Mouse (Mus musculus) A20 (cell line): ENCODE data around the gene Zfp609.

Source experiments
- DNase-seq: peaks from one replicate; pipeline ENCODE4 v3.0.0-alpha.2; 2011; ENCODE audit warnings: low read depth, low spot score

The Zfp609 gene

DNA sequence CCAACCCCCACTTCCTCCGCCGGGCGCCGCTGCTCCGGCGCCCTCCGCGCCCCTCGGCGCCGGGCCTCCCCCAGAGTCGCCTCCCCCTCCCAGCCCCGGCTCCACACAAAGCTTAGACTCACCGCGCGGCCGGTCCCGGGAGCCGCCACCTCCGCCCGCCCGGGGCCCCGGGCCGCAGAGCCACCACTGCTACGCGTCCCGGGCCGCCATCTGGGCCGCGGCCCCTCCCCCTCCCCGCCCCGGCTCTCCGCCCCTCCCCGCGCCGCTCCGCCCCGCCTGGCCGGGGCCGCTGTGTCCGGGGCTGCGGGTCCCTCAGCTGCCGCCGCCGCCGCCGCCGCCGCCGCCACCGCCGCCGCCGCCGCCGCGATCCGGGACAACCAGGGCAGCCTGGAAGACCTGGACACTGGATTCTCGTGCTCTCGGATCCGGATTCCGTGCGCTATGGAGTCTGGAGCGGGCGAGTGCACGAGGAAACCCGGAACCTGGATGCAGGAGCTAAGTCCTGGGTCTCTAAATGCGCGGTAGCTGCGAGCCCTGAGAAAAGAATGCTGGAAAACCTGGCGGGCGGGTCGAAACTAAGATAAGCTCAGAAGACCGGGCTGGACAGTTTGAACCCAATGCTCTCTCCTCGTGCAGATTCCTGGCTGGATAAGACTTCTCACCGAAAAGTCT, at the start of gene Zfp609:
Gene Zfp609 (minus strand): TSS at position 221 of the 672 bp plus-strand sequence.
- peak; percentile 88 for DNase-seq

DNA sequence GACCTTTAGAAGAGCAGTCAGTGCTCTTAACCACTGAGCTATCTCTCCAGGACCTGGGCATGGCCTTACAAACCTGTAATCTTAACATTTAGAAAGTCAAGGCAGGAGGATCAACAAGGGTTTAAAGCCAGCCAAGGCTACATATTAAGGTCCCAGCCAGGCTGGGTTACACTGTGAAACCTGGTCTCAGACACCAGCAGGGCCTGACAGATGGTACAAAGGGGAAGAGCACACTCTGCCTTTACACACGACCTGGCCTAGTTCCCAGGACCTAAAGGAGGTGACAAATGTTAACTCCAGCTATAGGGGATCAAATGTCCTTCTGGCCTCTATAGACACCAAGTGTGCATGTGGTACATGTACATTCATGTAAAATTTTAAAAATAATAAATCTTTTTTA, 32.3 kb upstream of the Zfp609 start:
- no peak for DNase-seq

DNA sequence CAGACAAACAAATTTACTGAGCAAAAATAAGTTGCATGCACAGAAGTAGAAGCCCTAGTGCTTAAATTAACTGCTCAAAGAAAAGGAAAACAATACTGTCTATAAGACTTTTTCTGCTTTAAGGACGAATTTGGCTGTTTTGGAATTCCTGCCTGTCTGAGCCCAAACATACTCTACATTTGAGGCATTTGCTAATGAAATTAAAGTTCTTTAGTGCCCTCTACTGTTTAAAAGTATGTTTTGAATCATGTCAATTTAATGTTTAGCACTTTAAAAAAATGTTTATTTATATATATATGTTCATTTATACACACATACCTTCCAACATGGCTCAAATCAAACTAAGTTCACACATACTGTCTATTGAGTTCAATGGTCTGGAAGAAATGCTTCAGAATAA, 22.8 kb upstream of the Zfp609 start:
- peak; percentile 24 for DNase-seq

DNA sequence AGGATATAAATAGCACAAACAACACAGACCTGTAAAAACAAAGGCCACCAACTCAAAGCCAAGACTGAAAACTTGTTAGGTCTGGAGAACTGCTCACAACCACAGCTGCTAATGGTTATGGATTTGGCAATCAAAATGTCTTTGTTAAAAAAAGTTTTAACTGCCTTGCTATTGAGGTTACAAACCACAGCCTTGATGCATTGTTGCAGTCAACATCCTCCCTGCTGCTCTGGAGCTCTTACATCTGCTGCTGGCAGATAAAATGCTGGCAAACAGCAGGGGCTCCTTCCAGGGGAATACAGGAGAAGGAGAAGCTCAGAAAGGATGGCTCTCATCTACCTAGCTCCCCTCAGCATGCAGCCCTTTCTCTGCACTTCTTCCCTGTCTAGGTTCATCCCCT, 20.8 kb upstream of the Zfp609 start:
- no peak for DNase-seq

DNA sequence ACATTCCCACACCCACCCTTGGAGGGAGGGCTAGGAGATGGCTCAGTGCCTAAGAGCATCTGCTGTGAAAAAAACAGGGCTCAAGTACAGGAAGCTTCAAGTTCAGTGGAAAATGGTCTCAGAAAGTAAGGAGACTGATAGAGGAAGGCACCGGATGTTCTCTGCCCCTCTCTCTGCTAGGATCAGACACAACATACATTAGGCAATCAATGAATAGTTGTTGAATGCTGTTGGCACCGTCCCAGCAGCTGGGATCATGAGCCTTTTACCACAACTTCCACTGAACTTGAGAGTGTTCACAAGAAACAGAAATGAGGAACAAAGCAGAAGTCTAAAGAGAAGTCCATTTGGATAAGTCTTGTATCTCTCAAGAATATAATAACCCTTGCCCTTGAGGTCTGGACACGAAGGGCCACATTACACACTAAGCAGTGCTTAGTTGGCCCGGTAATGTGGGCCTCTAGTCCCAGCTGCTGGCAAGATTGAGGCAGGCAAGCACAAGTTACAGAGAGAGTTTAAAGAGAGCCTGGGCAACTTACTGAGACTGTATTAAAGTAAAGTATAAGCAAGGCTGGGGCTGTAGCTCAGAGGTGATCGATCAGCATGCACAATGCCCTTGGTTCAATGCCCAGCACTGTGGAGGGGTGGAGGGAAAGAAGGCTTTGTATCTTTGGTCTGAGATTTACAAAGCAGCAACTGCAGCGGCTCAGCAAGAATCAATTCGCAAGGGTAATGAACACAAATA, 17.2 kb upstream of the Zfp609 start:
- DNase-seq: no peak

DNA sequence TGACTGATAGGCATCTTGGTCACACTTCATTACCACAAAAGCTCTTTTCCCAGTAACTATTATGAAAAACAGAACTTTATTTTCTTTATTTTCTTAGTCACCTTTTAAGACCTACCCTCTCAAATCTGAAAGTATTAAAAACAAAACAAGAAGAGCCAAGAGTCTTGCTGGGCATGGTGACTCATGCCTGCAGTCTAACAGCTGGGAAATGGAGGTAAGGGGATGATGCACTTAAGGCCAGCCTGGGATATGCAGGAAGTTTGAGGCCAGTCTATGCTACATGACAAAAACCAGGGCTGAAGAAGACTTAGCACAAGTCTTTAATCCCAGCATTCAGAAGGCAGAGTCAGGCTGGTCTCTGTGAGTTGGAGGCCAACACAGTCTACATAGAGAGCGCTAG, 12.5 kb upstream of the Zfp609 start:
- no peak for DNase-seq

DNA sequence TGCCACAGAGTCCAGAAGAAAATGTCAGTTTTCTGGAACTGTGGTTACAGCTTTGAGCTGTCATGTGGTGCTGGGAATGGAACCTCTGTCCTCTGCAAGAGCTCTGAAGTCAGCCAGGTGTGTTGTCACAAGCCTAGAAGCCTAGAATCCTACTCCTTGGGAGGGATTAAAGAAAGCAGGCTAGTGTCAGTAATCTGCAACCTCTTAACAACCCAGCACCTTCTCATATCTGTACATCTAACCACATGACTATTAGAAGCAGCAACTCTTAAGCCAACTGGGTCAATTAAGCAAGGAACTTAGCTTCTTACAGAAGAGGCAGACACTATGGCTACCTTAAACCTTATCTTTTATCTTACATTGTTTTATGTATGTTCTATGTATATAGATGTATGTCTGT, 9.6 kb upstream of the Zfp609 start:
- DNase-seq: no peak

DNA sequence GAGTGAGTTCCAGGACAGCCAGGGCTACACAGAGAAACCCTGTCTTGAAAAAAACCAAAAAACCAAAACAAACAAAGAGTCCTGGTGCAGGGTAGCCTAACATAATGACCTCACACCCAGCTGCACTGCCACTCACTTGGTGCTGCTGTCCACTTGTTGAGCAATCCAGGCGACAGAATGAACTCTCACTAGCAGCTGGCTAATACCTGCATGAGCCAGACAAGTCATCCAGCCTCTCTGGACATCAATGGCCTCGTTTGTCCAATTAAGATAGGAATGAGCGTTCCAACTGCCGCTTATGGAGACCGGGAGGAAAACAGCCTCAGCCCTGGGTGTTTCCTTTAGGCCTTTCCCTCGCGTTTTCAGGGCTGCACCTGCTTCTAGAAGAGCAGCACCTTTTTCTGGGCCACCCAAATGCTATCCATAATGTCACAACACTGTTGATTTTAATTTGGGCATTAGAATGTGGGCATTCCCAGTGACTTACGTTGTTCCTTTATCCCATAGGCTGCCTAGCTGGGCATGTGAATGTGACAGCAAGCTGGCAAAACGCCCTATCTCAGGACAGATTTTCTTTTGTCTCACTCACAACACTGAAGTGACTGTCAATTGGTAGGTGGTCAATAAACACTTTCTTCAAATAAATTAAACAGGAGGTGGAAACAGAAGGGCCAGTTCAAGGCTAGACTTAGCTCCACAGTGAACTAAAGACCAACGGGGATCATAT, 7.4 kb upstream of the Zfp609 start:
- DNase-seq: no peak

DNA sequence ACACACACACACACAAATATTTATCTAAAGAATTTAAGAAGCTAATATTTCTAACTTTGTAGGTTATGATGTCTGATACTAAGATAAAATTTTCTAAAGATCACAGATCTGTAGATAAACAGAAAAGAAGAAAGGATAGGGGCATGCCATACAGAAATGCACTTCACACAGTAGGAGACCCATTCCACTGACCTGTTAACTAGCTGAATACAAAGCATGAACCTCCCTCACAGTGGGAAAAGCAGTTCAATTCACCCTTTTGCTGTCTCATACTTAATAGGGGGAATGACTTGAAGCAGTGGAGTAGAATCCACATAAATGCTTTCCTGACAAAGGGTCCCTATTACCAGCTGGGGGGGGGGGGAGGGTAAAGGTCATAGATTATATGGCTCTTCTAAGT, 6.3 kb upstream of the Zfp609 start:
- DNase-seq: no peak

DNA sequence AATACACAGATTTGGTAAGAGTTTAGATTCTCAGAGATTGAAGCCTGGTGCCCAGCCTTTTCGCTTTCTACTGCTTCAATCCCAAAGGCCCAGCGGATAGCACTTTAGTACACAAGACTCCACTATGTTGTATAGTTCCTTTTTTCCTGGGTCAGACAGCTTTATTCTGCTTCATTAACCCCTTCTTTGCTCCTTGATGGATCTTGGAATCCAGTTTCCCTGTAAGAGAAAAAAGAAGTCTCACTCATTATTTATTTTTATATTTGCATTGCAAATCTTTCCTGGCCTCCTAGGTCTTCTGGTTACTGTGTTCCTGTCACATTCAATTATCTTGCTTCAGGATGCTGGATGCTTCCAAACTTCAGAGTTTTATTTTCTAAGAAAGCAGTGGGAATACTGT, 5.9 kb upstream of the Zfp609 start:
- no peak for DNase-seq

DNA sequence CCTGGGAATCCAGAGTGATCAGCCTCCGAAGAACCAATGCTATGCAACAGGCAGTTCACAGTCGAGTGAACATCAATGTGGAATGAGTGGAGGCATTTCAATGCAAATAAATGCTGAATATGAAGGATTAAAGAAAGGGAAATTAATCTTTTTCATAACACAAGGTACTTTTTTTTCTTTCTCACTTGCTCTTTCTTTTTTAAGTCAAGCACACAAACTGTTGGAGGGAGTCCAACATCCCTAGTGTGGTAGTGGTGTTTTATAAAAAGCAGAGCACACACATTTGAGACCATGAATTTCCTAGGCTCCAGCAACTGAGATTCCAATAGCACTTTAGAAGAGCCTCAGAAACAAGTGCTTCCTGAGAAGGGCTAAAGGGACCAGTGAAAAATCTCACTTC, 4.7 kb upstream of the Zfp609 start:
- DNase-seq: no peak

DNA sequence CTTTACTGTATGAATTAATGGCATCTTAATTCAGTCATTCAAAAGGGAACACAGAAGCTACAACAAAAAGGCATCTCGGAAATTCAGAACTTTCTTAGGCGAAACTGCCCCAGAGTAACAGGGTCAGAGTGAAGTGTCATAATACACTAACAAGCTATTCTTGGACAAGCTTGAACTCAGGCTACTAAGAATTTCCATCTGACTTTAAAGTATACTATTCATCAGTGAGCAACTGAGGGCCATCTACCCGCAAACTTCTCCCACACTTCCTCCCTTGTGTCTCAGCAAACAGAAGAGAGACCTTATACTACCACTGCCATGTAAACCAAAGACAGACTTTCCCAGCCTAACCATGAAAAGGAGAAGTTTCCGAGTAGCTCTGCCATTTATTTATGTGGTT, 3.8 kb upstream of the Zfp609 start:
- no peak for DNase-seq

DNA sequence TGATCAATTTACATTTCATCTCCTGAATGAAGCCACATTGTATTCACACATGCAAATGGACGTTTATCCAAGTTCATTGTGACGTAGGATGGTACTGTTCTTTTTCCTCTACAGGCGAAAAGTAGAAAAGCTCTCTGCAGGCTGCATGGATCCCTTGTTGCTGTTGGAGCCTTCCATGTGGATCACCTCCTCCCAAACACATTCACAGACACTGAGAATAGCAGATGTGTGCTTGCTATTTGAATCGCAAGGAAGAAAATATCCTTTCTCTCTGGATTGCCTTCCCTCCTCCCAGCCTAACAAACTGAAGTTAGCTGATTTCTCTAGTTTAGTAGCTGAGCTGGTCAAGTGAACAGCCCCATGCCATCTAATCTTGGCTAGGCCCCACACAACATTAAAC, 2.9 kb upstream of the Zfp609 start:
- DNase-seq: no peak

DNA sequence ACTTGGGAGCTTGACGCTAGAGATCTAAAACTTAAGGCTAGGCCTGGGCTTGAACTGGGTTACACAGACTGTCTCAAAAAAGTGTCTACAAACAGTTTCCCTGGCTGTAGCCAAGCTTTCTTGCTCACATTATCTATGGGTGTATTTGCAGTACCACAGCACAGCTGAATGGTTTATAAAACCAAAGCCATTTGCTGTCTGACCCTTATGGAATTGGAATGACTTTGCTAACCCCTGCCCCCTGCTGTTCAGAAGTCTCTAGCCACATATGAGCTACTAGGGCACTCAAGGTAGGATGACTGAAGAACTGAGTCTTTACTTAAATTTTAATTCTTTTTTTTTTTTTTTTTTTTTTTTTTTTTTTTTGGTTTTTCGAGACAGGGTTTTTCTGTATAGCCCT, 2.0 kb upstream of the Zfp609 start:
- peak; percentile 73 for DNase-seq

DNA sequence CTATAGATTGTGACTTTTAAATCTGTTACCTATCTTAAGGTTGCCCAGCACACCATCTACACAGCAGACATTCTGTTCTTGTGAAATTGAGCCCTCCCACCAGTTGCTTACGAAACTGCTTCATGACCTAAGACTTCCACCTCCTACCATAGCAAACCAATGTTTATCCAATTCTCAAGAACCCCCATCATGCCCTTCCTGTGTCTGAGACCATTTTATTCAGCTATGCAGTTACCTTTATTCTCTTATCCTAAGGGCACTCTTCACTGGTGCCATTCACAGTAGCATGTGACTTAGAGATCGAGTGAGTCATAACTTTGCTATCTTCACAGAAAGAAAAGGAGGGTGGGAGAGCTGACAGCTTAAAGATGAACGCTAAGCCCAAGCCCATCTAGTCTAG, 1.1 kb upstream of the Zfp609 start:
- peak; percentile 76 for DNase-seq

DNA sequence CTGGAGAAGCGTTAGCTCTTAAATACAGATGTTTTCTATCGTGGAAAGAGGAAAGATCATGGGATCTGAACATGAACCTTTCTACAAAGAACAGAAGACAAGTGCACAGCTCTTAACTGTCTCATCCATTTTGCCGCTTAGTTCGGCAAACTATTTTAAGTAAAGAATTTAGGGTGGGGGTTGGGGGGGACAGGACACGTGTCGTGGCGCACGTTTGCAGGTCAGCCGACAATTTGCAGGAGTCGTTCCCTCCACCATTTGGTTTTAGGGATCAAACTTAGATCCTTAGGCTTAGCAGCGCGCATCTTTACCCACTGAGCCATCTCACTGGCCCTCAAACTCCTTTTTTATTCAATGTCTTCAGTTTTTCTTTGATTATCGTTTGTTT, 646 bp upstream of the Zfp609 start:
- DNase-seq: peak; percentile 84

DNA sequence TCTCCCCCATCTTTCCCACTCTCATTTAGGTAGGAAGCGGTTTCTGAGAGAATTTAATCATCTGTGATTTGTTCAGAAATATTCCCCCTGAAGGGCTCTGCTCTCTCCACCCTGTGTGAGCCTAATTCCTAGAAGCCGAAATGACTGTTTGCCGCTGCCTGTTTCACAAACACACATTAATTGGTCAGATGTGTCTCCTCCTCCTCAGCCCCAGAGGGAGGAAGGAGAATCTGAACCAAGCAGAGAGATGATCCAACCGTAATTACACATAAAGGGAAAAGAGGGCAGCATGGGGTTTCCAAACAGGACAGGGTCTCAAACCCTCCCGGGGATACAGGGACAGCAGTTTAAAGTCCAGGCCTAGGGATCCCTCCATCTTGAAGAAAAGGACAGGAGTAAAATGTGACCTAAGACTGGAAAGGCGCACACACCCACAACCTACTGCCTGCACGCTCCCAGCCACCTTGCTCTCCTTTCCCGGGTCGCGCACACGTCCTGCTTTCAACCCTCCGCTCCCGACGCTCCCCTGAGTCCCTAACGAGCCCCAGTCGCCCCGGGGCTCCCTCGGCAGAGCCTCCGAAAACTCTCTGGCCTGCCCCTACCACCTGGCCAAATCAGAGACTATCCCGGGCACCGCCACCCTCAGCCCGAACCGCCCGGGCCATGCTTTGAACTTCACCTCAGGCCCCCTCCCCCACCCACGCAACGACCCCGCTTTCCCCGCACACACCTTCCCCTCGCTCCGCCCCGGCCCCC, 598 bp downstream of the Zfp609 start:
- DNase-seq: peak; percentile 77

DNA sequence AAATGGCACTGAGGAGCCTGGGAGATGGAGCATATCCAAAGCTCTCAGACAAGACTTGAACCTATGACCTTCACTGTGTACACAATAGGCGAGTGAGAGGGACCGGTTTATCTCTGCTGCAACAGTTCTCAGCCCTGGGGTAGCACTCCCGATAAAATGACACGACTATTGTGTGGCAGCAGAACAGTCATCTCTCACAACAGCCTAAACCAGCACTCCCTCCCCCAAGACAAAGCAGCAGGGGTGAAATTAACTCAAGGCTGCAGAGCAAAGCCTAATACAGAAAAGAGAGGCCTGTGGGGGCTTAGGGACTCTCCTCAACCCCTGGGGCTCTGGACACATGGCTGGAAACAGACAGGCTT, 1.2 kb downstream of the Zfp609 start:
- no peak for DNase-seq

DNA sequence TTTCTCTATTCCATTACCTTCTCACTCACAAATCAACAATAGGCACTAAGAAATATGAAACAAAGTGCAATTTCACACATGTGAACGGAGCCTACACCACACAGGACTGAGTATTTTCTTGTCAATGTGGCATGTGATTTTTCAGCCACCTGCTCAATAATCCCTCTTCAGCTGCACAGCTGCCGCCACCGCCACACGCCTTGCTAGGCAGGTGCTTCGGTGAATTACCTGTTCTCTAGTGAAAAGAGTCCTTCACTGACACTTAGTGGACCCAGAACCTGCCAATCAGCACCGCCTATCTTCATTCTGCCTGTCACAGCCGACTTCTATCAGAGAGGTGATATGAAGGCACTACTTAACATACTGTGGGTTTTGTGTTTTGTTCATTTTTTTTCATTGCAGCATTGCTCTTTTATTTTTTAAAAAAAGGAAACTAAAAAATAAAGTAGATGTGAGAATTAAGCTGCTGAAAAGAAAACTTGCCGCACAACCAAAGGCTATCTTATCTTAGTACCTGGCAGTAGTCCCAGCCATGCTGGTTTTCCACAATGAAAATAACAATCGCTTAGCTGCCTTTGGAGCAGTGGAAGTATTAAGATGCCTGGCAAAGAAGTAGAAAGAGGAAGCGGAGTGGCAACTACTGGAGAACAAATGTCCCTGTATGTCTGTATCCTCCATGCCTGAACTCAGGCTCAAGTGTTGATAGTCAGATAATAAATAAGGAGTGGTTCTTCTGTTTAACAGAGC, 3.5 kb downstream of the Zfp609 start:
- peak; percentile 74 for DNase-seq

DNA sequence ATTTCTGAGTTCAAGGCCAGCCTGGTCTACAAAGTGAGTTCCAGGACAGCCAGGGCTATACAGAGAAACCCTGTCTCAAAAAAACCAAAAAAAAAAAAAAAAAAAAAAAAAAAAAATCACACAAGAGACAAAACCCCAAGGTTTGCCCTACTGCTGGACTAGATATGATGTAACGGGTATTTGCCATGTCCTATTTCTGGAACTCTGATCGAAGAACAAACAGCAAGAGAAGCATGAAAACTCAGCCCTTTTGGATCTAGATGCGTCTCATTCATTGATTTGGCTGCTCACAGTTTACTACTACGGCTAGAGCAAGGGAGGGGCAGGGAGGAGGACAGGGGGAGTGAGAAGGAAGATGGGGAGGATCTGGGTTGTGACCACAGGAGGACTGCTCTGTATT, 5.4 kb downstream of the Zfp609 start:
- no peak for DNase-seq

DNA sequence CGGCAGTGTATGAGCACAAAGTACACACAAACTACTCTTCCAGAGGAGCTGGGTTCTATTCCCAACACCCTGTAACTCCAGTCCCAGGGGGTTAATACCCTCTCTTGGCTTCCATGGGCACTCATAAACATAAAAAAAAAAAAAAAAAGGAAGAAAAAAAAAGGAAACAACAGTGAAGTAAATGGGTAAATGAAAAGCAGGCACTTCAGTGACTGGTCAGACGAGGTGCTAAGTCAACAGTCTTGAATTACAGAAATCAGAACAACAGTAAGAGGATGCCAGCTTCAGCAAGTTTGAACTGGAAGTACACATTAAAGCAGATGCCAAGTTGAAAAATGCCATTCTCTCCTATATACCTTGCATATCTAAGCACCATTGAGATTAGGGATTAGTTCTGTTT, 7.1 kb downstream of the Zfp609 start:
- DNase-seq: no peak

DNA sequence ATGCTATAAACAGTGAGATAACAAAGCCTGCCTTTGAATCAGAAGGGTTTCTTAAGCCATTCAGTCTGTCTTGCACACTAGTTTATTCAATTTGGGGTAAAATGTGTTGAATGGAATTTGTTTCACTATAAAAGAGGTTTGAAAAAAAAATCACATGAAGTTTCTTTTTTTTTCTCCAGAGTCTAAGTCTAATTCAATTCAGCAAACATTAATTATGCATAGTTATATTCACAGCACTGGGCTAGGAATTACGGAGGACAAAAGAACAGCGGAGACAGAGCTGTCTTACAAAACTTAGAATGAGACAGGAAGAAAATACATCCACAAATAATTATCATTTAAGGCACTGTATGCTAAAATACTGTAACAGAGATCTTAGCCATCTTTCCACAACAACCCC, 9.0 kb downstream of the Zfp609 start:
- no peak for DNase-seq
